Mouse (Mus musculus): ENCODE results near the gene Nle1. TPM values are rescaled to one million over a fixed set of nuclear protein-coding genes. Genes with fewer than 3 reads are reported as not detected.

Nle1 gene
- polyA plus RNA-seq, 1 experiment from 2014 or later = 23.7 TPM

DNA sequence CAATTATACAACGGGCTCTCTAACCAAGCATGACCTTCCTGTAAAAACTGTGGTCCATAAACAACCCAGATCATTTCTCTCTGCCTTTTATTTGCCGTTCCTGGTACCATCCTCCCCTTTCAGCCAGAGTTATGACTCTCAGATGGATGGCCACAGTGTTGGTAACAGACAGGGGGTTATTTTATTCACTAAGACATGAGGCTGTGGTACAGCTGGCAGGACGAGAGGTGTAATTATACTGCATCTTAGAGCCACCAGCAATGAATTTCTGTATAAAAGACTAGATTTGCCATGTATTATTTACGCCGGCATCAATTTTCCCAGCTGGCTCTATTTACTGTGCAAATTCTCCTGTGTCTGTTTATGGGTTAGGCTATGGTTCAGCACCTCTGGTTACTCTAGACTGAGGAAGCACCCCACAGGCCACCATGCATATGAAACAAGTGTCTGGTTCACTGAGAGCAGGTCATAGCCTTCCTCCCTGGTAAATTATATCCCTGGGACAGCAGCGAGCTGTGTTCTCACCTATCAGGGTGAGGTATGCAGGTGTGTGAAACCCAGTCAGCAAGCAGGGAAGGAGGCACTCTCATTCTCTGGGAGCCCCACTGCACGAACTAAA lies 30.4 kb downstream of the Nle1 start:
- Histone ChIP-seq H3K4me3 (ENCODE audit: low read depth, low read length) (no peak overlapping the region), H3K27me3 (ENCODE audit: control insufficient read depth, insufficient read depth, low read length) (no peaks in the 10 kb centered on the region), H3K9me3 (ENCODE audit: control insufficient read depth, low read length) (no peaks in the 10 kb centered on the region), H3K9ac (ENCODE audit: low read length) (no peak overlapping the region), H3K36me3 (ENCODE audit: control insufficient read depth, insufficient read depth, low read length) (no peaks in the 10 kb centered on the region), H3K4me1 (ENCODE audit: control insufficient read depth, insufficient read depth, low read length) (no peaks in the 10 kb centered on the region), H3K27ac (ENCODE audit: low read depth, low read length) (no peak overlapping the region), H3K4me2 (no peak overlapping the region)
- ATAC-seq (ENCODE audit: low FRiP score) = no peak
- DNase-seq (ENCODE audit: low spot score, missing footprints) = no peak
- 87% methylated on average over 7 of the region's 7 CpGs for WGBS

DNA sequence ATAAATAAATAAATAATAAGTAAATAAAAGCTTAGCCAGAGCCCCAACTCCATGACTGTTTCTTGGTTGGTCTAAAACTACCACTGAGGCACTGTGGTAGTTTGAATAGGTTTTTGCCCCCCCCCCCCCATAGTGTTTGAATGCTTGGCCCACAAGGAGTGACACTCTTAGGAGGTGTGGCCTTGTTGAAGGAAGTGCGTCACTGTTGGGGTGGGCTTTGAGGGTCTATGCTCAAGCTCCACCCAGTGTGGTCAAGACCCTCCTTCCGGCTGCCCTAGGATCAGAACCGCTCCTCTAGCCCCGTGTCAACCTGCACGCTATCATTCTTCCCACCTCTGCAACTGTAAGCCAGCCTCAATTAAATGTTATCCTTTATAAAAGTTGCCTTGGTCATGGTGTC lies 32.6 kb downstream of the Nle1 start:
- ATAC-seq (ENCODE audit: low FRiP score) = no peak
- Histone ChIP-seq H3K27ac (ENCODE audit: low read depth, low read length) (no peak overlapping the region), H3K27me3 (ENCODE audit: control insufficient read depth, insufficient read depth, low read length) (no peaks in the 10 kb centered on the region), H3K9me3 (ENCODE audit: control insufficient read depth, low read length) (no peaks in the 10 kb centered on the region), H3K4me1 (ENCODE audit: control insufficient read depth, insufficient read depth, low read length) (no peaks in the 10 kb centered on the region), H3K9ac (ENCODE audit: low read length) (no peak overlapping the region), H3K4me3 (ENCODE audit: low read depth, low read length) (no peak overlapping the region), H3K4me2 (no peak overlapping the region), H3K36me3 (ENCODE audit: control insufficient read depth, insufficient read depth, low read length) (no peaks in the 10 kb centered on the region)
- WGBS = 90% methylated on average over 5 of the region's 5 CpGs
- no peak for DNase-seq (ENCODE audit: low spot score, missing footprints)

- Histone ChIP-seq H3K36me3 (ENCODE audit: control insufficient read depth, insufficient read depth, low read length) (no peaks in the 10 kb centered on the region), H3K27me3 (ENCODE audit: control insufficient read depth, insufficient read depth, low read length) (no peaks in the 10 kb centered on the region), H3K4me1 (ENCODE audit: control insufficient read depth, insufficient read depth, low read length) (peaks cover 3% of the 10 kb centered on the region), H3K27ac (ENCODE audit: low read depth, low read length) (no peak overlapping the region), H3K9me3 (ENCODE audit: control insufficient read depth, low read length) (no peaks in the 10 kb centered on the region), H3K4me2 (no peak overlapping the region), H3K9ac (ENCODE audit: low read length) (no peak overlapping the region), H3K4me3 (ENCODE audit: low read depth, low read length) (no peak overlapping the region)
- 80% methylated on average over 5 of the region's 5 CpGs for WGBS
- no peak for ATAC-seq (ENCODE audit: low FRiP score)
- no peak for DNase-seq (ENCODE audit: low spot score, missing footprints)
These were observed 33.3 kb downstream of the Nle1 start for GRCm38 (mm10) chr11:82874924-82875323.

DNA sequence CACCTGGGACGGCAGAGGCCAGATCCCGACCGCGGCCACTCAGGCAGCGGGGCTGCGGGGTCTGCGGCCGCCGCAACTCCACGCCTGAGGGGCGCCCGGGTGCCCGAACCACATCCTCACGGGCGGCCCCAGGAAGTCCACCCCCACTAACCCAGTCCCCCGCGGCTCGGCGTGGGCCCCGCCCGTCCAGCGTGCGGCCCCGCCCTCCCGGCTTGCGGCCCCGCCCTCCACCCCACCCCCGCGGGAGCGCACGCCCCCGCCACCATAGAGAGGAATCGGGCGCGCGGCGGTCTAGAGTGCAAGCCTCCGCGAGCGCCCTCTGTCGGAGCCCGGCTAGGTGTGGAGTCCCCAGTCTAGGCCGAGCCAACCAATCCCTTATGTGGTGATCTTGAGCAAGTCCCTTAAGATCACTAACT lies 37.2 kb downstream of the Nle1 start, which contains the start of gene Rffl:
Gene Rffl (minus strand): TSS at position 180 of the 416 bp plus-strand sequence.
- Histone ChIP-seq H3K4me1 (ENCODE audit: control insufficient read depth, insufficient read depth, low read length) (peaks cover 5% of the 10 kb centered on the region), H3K4me2 (peak within 1 kb of the TSS; percentile 67), H3K27ac (ENCODE audit: low read depth, low read length) (no peak within 1 kb of the TSS), H3K27me3 (ENCODE audit: control insufficient read depth, insufficient read depth, low read length) (no peaks in the 10 kb centered on the region), H3K9me3 (ENCODE audit: control insufficient read depth, low read length) (no peaks in the 10 kb centered on the region), H3K9ac (ENCODE audit: low read length) (peak within 1 kb of the TSS; percentile 71), H3K36me3 (ENCODE audit: control insufficient read depth, insufficient read depth, low read length) (no peaks in the 10 kb centered on the region), H3K4me3 (ENCODE audit: low read depth, low read length) (peak within 1 kb of the TSS; percentile 66)
- DNase-seq (ENCODE audit: low spot score, missing footprints) = peak; percentile 100
- ATAC-seq (ENCODE audit: low FRiP score) = peak; percentile 96
- under 1% methylated on average over 43 of the region's 43 CpGs for WGBS

DNA sequence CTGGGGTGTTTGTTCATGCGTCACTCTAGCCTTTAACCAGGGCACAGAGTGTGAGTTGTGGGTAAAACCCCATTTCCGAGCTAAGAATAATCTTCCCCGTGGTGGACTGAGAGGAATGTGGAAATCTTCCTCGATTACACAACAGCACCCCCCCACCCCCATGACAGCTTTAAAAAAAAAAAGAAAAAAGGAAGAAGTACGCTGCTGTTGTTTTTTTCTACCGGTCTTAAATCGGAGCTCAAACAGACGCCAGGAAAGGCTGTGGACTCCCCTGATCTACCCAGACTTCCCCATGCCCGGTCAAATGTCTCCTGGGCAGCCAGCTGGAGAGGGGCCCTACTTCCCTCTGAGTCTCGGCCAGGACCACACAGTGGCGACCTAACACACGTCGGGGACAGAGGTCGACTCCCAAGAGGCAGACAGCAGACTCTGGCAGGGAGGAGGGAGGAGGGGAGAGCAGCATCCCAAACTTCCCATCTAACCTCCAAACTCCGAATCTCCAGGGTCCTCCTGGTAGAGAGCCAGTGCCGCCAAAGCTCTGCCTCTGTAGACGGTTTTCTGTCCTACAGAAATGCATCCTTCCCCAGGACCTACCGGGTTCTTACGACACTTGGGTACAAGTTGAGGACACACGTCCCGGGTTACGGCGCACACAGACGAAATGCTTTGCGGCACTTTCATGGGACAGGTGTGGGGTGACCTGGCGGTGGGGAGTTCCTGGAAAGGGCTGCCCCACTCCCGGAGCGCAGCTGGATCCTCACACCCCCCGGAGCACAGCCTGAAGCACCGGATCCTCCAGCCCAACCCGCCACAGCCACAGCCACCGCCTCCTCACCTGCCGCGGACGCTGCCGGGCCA lies 37.8 kb downstream of the Nle1 start:
- no peaks in the 10 kb centered on the region for H3K36me3 ChIP-seq (ENCODE audit: control insufficient read depth, insufficient read depth, low read length)
- peak overlapping the region; percentile 67 for H3K4me2 ChIP-seq
- H3K4me3 ChIP-seq (ENCODE audit: low read depth, low read length) = peak overlapping the region; percentile 66
- H3K9ac ChIP-seq (ENCODE audit: low read length) = peak overlapping the region; percentile 71
- H3K4me1 ChIP-seq (ENCODE audit: control insufficient read depth, insufficient read depth, low read length) = peaks cover 5% of the 10 kb centered on the region
- WGBS = 5% methylated on average over 36 of the region's 36 CpGs
- H3K27me3 ChIP-seq (ENCODE audit: control insufficient read depth, insufficient read depth, low read length) = no peaks in the 10 kb centered on the region
- ATAC-seq (ENCODE audit: low FRiP score) = peak; percentile 25
- no peak overlapping the region for H3K27ac ChIP-seq (ENCODE audit: low read depth, low read length)
- no peaks in the 10 kb centered on the region for H3K9me3 ChIP-seq (ENCODE audit: control insufficient read depth, low read length)
- peak; percentile 93 for DNase-seq (ENCODE audit: low spot score, missing footprints)

GRCm38 (mm10) chr11:82869506-82870172 lies 38.6 kb downstream of the Nle1 start:
- Histone ChIP-seq H3K9me3 (ENCODE audit: control insufficient read depth, low read length) (no peaks in the 10 kb centered on the region), H3K9ac (ENCODE audit: low read length) (no peak overlapping the region), H3K4me3 (ENCODE audit: low read depth, low read length) (peak overlapping the region; percentile 66), H3K4me1 (ENCODE audit: control insufficient read depth, insufficient read depth, low read length) (peaks cover 5% of the 10 kb centered on the region), H3K27me3 (ENCODE audit: control insufficient read depth, insufficient read depth, low read length) (no peaks in the 10 kb centered on the region), H3K4me2 (peak overlapping the region; percentile 67), H3K36me3 (ENCODE audit: control insufficient read depth, insufficient read depth, low read length) (no peaks in the 10 kb centered on the region), H3K27ac (ENCODE audit: low read depth, low read length) (no peak overlapping the region)
- WGBS = 73% methylated on average over 9 of the region's 9 CpGs
- no peak for ATAC-seq (ENCODE audit: low FRiP score)
- DNase-seq (ENCODE audit: low spot score, missing footprints) = peak; percentile 59

DNA sequence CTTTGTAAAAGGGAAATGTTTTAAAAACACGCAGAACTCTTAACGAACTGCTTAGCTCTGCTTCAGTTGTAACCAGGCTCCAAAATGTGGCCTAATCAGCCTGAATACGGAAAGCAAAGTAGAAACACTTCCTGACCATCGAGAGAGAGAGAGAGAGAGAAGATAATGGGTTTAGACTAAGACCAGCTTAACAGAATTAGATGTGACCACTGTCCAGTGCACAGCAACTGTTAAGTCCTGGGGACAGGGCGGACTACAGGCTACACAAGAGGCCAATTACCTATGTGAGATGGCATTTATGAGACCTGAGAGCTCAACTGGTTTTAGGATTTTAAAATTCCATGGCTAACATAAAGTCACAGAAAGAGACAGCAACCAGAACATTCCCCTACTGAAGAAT lies 40.3 kb downstream of the Nle1 start:
- WGBS = 63% methylated on average over 5 of the region's 5 CpGs
- H3K27ac ChIP-seq (ENCODE audit: low read depth, low read length) = no peak overlapping the region
- ATAC-seq (ENCODE audit: low FRiP score) (no peak), DNase-seq (ENCODE audit: low spot score, missing footprints) (peak; percentile 49)
- no peaks in the 10 kb centered on the region for H3K27me3 ChIP-seq (ENCODE audit: control insufficient read depth, insufficient read depth, low read length)
- H3K4me1 ChIP-seq (ENCODE audit: control insufficient read depth, insufficient read depth, low read length) = peaks cover 5% of the 10 kb centered on the region
- H3K4me2 ChIP-seq = no peak overlapping the region
- no peak overlapping the region for H3K9ac ChIP-seq (ENCODE audit: low read length)
- H3K9me3 ChIP-seq (ENCODE audit: control insufficient read depth, low read length) = no peaks in the 10 kb centered on the region
- H3K36me3 ChIP-seq (ENCODE audit: control insufficient read depth, insufficient read depth, low read length) = no peaks in the 10 kb centered on the region
- H3K4me3 ChIP-seq (ENCODE audit: low read depth, low read length) = no peak overlapping the region

- 31% methylated on average over 7 of the region's 7 CpGs for WGBS
- DNase-seq (ENCODE audit: low spot score, missing footprints) (no peak), ATAC-seq (ENCODE audit: low FRiP score) (no peak)
- no peak overlapping the region for H3K4me3 ChIP-seq (ENCODE audit: low read depth, low read length)
- H3K9ac ChIP-seq (ENCODE audit: low read length) = no peak overlapping the region
- no peaks in the 10 kb centered on the region for H3K36me3 ChIP-seq (ENCODE audit: control insufficient read depth, insufficient read depth, low read length)
- peaks cover 7% of the 10 kb centered on the region for H3K4me1 ChIP-seq (ENCODE audit: control insufficient read depth, insufficient read depth, low read length)
- H3K27ac ChIP-seq (ENCODE audit: low read depth, low read length) = no peak overlapping the region
- H3K27me3 ChIP-seq (ENCODE audit: control insufficient read depth, insufficient read depth, low read length) = no peaks in the 10 kb centered on the region
- H3K4me2 ChIP-seq = no peak overlapping the region
- H3K9me3 ChIP-seq (ENCODE audit: control insufficient read depth, low read length) = no peaks in the 10 kb centered on the region
These were observed 41.2 kb downstream of the Nle1 start for GRCm38 (mm10) chr11:82866850-82867564.

Data from midbrain, embryonic 11.5 days (tissue).